Mouse (Mus musculus): ENCODE results near the gene Camta1.

DNA sequence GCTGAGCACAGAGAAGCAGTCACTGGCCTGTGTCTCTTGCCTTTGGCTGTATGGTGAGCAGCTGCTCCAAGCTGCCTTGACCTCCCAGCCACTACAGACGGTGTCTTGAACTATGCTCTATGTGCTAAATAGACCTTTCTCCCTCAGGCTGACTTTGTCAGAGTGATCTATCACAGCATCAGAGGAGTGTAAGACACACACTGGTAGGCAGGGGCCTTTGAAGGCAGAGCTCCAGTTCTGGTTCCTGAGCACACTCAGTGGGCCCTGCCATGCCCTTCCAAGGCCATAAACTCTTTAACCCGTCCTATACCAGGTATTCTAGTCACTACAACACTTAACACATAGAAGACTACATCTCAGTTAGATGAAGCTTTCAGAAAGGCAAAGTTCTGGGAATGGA lies 780.3 kb downstream of the Camta1 start:
- no peak for TF ChIP-seq CTCF (IDR thresholded peaks at IDR 0.05; ENCODE audit: low read depth)
- TF ChIP-seq EP300 (IDR thresholded peaks at IDR 0.05; ENCODE audit: low read depth) = no peak
